Mouse (Mus musculus): Measurements from ENCODE around the gene Ankrd6.

Ankrd6 gene

DNA sequence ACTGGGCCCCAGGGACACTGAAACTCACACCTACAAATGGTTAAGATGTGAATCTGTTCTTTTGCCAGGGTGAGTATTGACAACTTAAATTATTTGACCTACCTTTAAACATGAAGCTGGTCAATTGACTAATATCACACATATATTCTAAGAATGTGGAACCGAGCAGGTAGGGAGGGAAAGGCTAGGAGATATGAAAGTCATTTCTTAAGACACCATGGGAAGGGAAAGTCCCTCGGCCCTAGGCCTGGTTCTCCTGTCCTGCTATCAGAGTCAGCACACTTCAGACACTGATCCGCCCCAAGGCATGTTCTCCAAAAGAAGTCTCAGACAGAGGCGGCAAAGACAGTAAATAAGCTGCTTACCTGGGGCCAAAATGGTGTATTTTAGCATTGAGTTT, 95.7 kb downstream of the Ankrd6 start:
- DNase-seq, result no peak

DNA sequence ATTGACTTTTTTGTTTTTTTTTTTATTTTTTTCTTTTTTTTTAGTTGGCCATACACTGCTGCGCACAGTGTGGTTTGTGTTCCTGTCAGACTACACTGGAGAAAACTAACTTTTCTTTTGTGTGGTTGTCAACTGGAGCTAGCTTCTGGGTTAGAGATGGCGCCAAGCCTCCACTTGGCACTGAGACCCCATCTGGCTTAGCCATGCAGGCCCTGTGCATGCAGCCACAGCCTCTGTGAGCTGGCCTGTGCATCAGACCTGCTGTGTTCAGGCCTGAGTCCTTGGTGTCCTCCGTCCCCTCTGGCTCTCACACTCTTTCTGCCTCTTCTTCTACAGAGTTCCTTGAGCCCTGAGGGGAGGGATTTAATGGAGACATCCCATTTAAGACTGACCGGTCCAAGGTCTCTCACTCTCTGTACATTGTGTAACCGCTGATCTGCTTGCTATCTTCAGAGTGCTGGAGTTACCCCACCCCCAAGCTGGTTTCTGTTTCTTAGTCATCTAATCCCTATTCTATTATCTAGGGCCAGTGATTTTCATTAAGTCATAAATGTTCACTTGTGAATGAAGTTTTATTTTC, 96.9 kb downstream of the Ankrd6 start:
- DNase-seq, result no peak

GRCm38 (mm10) chr4:32852819-32853218, 97.8 kb downstream of the Ankrd6 start:
- no peak for DNase-seq

GRCm38 (mm10) chr4:32852294-32852693, 98.3 kb downstream of the Ankrd6 start:
- DNase-seq, result no peak

- DNase-seq, result no peak
Measured at GRCm38 (mm10) chr4:32838401-32838800, 112.2 kb downstream of the Ankrd6 start.

DNA sequence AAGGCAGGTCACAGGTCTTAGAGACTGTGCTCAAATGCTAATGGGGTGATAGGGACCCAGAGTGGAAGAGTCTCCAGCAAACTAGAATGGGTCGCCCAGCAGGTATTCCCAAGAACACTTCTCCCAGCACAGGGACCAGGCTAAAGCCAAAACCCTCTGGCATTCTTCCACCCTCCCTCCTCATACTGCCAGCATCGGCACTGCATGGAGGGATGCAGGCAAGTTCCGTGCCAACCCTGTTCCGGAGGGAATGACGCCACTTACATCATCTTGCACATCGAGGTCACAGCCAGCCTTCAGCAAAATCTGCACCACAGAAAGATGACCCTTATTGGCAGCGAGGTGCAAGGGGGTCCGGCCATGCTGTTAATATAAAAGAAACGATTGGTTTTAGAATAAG, 114.6 kb downstream of the Ankrd6 start:
- DNase-seq, result no peak

DNA sequence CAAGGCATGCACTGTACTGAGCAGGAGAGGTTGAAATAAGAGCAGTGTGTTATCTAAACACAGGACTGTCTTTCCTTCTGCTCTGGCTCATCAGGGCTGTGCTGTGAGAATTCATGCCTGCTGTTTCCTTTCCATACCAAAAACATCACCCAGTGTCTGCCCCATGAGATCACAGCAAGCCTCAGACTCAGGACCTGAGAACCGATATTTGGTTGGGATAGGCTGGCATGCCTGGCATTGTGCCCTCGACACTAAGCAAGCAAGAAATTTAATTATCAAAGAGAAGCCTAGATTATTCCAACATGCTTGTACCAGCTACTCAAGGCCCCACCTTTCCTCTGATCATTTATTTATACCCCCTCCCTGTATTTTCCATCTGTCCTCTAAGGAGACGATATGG, 116.1 kb downstream of the Ankrd6 start:
- DNase-seq, result no peak

- peak; percentile 81 for DNase-seq
Measured at GRCm38 (mm10) chr4:32833494-32834282, 117.0 kb downstream of the Ankrd6 start.

DNA sequence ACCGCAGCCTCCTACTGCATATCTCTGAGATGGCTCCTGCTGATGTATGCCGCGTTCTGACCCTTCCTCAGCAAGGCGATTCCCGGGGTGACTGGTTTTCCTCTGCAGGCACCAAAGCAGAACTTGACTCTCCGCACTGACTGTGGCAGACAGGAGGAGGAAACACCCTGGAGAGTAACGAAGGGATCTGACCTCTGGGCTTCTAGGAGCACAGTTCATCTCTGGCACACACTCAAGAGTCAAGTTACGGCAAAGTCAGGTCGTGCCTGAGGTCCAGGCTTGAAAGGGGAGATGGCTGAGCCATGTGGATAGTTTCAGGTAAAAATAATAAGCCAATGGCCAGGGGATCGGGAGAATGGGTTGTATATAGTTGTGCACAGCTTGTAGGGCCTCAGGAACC, 121.3 kb downstream of the Ankrd6 start:
- no peak for DNase-seq

- DNase-seq, result no peak
Measured at GRCm38 (mm10) chr4:32828385-32829077, 122.1 kb downstream of the Ankrd6 start.

GRCm38 (mm10) chr4:32826925-32827324, 123.7 kb downstream of the Ankrd6 start:
- DNase-seq, result peak; percentile 34

DNA sequence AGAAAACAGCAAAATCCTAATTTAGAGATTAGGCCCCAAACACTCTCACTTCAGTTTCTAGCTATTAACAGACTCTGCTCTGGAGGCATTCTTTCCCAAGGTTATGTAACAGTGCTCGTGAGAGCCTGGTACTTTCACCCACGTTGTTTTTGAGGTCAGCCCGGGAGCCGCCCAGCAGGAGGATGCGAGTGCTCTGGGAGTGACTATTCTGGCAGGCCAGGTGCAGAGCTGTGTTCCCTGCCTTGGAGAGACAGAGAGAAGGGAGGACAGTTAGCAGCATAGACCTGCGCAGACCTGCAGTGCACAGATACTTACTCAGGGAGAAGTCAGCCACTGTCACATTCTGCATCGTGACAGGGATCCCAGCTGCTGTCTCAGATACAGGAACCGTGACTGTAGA, 126.4 kb downstream of the Ankrd6 start:
- no peak for DNase-seq

DNA sequence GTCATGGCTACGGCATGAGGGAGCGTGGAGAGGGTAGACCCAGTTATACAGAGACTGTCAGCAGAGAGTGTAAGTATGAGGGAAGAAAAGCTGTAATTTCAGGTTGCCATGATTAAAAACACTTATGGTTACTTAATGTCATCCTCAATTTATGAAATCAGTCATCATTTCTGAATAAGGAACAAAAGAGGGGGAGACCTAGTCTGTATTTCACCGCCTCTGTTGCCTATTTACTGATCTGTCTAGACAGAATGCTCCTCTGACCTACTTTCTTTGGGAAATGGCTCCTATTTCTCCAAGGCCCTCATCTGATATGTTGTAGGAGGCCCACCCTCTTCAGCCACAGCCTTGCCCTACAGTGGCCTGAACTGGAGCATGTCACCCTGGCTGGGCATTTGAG, 130.0 kb downstream of the Ankrd6 start:
- peak; percentile 63 for DNase-seq

DNA sequence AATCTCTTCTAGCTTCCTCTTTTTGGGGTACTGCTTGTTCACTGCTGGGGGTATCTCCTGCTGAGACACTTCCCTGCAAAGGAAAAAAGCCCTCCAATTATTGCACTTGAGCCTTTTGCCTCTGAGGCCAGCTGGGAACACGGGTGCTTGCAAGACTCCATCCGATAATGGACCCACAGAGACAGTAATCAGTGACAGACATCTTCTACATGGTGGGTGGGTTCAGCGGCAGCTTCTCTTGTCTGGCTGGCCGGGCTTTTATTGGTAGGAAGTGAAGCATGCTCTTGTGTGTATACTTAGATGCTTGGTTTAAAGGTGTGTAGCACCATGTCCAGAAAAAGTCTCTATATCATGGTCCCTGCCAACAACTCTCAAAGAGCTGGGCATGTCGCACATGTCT, 133.2 kb downstream of the Ankrd6 start:
- DNase-seq, result no peak

DNA sequence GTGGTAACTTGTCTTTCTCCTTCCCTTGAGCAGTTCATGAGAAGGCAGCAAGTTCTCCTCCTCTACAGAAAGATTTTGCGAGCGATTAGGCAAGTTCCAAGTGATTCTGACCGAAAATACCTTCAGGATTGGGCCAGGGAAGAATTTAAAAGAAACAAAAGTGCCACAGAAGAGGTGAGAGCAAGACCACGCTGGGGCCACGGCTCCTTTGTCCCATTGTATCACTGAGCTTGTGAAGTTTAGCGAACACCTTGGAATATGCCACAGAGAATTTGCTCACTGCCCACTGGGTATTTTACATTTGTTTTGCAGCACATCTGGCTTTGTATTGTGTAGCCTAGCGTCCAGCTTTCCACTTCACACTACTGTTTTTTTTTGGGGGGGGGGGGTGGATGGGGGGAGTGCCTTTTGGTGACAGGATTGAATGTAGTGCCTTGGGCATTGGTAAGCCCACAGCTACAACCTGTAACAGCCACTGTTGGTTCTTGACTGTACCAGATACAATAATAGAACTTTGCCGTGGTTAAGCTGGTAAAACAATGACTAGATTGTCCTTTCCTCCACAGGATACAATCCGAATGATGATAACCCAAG, 150.0 kb downstream of the Ankrd6 start:
- DNase-seq, result no peak

DNA sequence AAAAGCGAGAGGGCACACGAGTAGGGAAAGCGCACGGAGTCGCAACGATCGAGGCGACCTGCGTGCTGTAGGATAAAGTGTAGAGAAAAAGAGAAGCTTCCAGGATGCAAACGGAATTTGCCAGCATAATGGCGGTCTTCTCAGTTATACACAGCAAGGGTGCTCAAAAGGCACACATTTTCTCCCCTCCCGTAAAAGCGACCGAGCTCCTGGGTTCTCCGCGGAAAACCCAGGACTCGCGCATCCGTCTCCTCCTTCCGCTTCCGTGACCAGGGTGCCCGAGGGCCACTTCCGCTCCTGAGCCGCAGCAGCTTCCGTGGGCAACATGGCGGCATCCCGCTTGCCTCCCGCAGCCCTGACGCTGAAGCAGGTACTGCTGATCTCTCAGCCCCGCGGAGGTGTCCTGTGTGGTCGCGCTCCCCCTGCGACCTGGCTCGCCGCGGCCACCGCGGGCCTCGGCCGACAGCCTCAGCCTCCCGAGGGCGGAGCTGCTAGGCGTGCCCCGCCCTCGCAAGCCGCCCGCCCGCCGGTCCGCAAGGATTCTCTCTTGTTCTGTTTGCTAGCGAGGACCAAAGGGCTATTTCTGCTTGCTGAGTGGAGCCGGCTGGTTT, 150.6 kb downstream of the Ankrd6 start, which contains the start of gene Lyrm2:
Lyrm2 (plus strand) TSS at position 288 of the 611 bp plus-strand sequence.
- DNase-seq, result peak; percentile 90

- no peak for DNase-seq
Measured at GRCm38 (mm10) chr4:32798976-32799375, 151.7 kb downstream of the Ankrd6 start.

DNA sequence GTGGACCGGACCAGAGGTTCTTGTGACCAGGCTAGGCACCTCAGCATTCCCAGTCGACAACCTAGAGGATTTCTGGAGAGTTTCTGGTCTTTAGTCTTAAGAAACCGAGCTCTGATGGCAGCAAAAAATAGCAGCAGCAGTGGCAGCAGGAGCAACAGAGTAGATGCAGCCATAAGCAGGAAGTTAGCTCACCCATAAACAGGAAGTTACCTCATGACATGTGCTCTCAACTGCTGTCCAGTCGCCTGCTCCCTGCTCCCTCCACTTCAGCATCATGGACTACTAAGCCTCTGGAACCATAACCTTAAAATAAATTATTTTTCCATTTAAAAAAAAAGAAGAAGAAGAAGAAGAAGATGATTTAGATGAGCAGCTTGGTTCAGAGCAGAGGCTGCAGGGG, 161.6 kb downstream of the Ankrd6 start:
- no peak for DNase-seq

GRCm38 (mm10) chr4:32787110-32787509, 163.5 kb downstream of the Ankrd6 start:
- no peak for DNase-seq

- DNase-seq, result no peak
Measured at GRCm38 (mm10) chr4:32779996-32780395, 170.6 kb downstream of the Ankrd6 start.

DNA sequence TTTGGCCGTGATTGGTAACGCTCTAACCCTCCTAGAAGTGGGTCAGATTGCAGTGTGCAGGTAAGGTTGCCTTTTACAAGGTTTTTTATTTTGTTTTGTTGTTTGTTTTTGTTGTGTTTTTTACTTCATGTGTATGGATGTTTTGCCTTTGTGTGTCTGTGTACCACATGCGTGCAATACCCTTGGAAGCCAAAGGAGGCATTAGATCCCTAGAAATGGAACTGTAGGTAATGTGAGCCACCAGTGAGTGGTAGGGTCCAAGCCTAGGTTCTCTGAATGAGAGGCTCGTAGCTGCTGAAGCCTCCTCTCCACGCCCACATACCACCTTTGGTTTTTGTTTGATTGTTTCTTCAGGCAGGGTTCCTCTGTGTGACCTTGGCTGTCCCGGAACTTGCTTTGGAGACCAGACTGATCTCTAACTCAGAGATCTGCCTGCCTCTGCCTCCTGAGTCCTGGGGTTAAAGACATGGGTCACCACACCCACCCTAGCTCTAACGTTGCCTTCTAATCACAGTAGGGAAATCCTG, 180.3 kb downstream of the Ankrd6 start:
- peak; percentile 9 for DNase-seq

DNA sequence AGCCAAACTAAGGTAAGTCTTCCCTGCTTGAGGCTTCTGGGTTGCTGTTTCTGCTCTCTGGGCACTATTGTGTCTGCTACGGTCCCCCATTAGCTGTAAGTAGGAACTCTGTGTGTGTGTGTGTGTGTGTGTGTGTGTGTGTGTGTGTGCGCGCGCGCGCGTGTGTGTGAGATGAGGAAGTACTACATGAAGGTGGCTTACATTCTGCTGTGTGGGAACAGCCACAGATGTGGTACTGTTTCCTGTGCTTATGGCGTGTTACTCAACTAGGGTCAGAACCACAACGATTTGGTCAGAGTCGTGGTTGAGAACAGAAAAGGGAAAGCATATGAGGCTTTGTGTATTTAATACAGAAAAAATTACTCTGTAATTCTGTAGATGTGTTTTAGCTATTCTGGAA, 182.6 kb downstream of the Ankrd6 start:
- no peak for DNase-seq

DNA sequence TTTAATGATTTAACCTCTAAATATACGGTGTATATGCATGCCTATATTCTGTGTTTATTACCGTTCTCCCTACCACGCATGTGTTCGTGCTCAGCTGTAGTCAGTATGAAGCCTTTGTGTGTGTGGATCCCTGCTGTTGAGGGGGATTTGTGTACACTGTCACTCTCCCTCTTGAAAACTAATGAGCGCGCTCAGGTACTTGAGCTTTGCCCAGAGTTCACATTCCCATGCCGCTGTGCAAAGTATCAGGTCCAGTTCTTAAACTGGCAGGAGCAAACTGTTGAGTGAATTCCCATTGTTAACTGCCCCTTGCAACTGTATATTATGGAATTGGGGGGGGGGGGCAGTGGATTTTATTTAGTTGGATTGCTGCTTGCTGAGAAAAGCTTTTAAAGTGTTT, 183.2 kb downstream of the Ankrd6 start:
- DNase-seq, result no peak

All from retina, postnatal 1 day (tissue).